Mouse (Mus musculus): Measurements from ENCODE around the gene Akap13. TPM values are rescaled to one million over a fixed set of nuclear protein-coding genes. Genes with fewer than 3 reads are reported as not detected.

Gene Akap13
- polyA plus RNA-seq, 1 experiment = 51.8 TPM

GRCm38 (mm10) chr7:75633807-75634526 is 178.6 kb downstream of the Akap13 start:
- no peak overlapping the region for H3K4me3 ChIP-seq (ENCODE audit: insufficient read depth, low read length)
- H3K4me1 ChIP-seq (ENCODE audit: control insufficient read depth, insufficient read depth, low read length) = peaks cover 14% of the 10 kb centered on the region
- TF ChIP-seq CTCF (IDR thresholded peaks at IDR 0.05; ENCODE audit: borderline replicate concordance, insufficient read depth, low read length) = no peak
- TF ChIP-seq POLR2A (IDR thresholded peaks at IDR 0.05; ENCODE audit: low read depth, low read length) = no peak
- H3K27ac ChIP-seq (ENCODE audit: insufficient read depth, low read length) = peak overlapping the region; percentile 98

GRCm38 (mm10) chr7:75638769-75639168 is 183.4 kb downstream of the Akap13 start:
- no peak overlapping the region for H3K4me3 ChIP-seq (ENCODE audit: insufficient read depth, low read length)
- no peak overlapping the region for H3K27ac ChIP-seq (ENCODE audit: insufficient read depth, low read length)
- TF ChIP-seq POLR2A (IDR thresholded peaks at IDR 0.05; ENCODE audit: low read depth, low read length) (no peak), CTCF (IDR thresholded peaks at IDR 0.05; ENCODE audit: borderline replicate concordance, insufficient read depth, low read length) (no peak)
- peaks cover 23% of the 10 kb centered on the region for H3K4me1 ChIP-seq (ENCODE audit: control insufficient read depth, insufficient read depth, low read length)

- no peak for TF ChIP-seq CTCF (IDR thresholded peaks at IDR 0.05; ENCODE audit: borderline replicate concordance, insufficient read depth, low read length)
- TF ChIP-seq POLR2A (IDR thresholded peaks at IDR 0.05; ENCODE audit: low read depth, low read length) = no peak
- H3K4me1 ChIP-seq (ENCODE audit: control insufficient read depth, insufficient read depth, low read length) = peaks cover 19% of the 10 kb centered on the region
- H3K27ac ChIP-seq (ENCODE audit: insufficient read depth, low read length) = peak overlapping the region; percentile 99
- no peak overlapping the region for H3K4me3 ChIP-seq (ENCODE audit: insufficient read depth, low read length)
These were observed 184.2 kb downstream of the Akap13 start for GRCm38 (mm10) chr7:75639541-75639940.

GRCm38 (mm10) chr7:75640074-75640473 is 184.7 kb downstream of the Akap13 start:
- Histone ChIP-seq H3K27ac (ENCODE audit: insufficient read depth, low read length) (peak overlapping the region; percentile 99), H3K4me1 (ENCODE audit: control insufficient read depth, insufficient read depth, low read length) (peaks cover 17% of the 10 kb centered on the region), H3K4me3 (ENCODE audit: insufficient read depth, low read length) (no peak overlapping the region)
- TF ChIP-seq CTCF (IDR thresholded peaks at IDR 0.05; ENCODE audit: borderline replicate concordance, insufficient read depth, low read length) (no peak), POLR2A (IDR thresholded peaks at IDR 0.05; ENCODE audit: low read depth, low read length) (no peak)

- peaks cover 17% of the 10 kb centered on the region for H3K4me1 ChIP-seq (ENCODE audit: control insufficient read depth, insufficient read depth, low read length)
These were observed 185.3 kb downstream of the Akap13 start for GRCm38 (mm10) chr7:75640671-75641070.

GRCm38 (mm10) chr7:75641415-75642177 is 186.3 kb downstream of the Akap13 start:
- H3K27ac ChIP-seq (ENCODE audit: insufficient read depth, low read length) = peak overlapping the region; percentile 99
- peaks cover 19% of the 10 kb centered on the region for H3K4me1 ChIP-seq (ENCODE audit: control insufficient read depth, insufficient read depth, low read length)
- H3K4me3 ChIP-seq (ENCODE audit: insufficient read depth, low read length) = no peak overlapping the region
- TF ChIP-seq CTCF (IDR thresholded peaks at IDR 0.05; ENCODE audit: borderline replicate concordance, insufficient read depth, low read length) (no peak), POLR2A (IDR thresholded peaks at IDR 0.05; ENCODE audit: low read depth, low read length) (0 out of 2 replicates have a peak, but pooled peaks have one; percentile 31)

More at GRCm38 (mm10) chr7:75640671-75641070, 185.3 kb downstream of the Akap13 start:
- H3K27ac ChIP-seq (ENCODE audit: insufficient read depth, low read length) = peak overlapping the region; percentile 99
- TF ChIP-seq POLR2A (IDR thresholded peaks at IDR 0.05; ENCODE audit: low read depth, low read length) = no peak
- no peak for TF ChIP-seq CTCF (IDR thresholded peaks at IDR 0.05; ENCODE audit: borderline replicate concordance, insufficient read depth, low read length)
- no peak overlapping the region for H3K4me3 ChIP-seq (ENCODE audit: insufficient read depth, low read length)

- Histone ChIP-seq H3K4me1 (ENCODE audit: control insufficient read depth, insufficient read depth, low read length) (peaks cover 21% of the 10 kb centered on the region), H3K27ac (ENCODE audit: insufficient read depth, low read length) (peak overlapping the region; percentile 99), H3K4me3 (ENCODE audit: insufficient read depth, low read length) (peak overlapping the region; percentile 9; the same call in 1 of the 2 replicates)
- TF ChIP-seq CTCF (IDR thresholded peaks at IDR 0.05; ENCODE audit: borderline replicate concordance, insufficient read depth, low read length) (no peak), POLR2A (IDR thresholded peaks at IDR 0.05; ENCODE audit: low read depth, low read length) (peak; percentile 67)
These were observed 186.9 kb downstream of the Akap13 start for GRCm38 (mm10) chr7:75642178-75642777.

GRCm38 (mm10) chr7:75642846-75643563 is 187.7 kb downstream of the Akap13 start:
- Histone ChIP-seq H3K4me3 (ENCODE audit: insufficient read depth, low read length) (peak overlapping the region; percentile 89), H3K27ac (ENCODE audit: insufficient read depth, low read length) (peak overlapping the region; percentile 99), H3K4me1 (ENCODE audit: control insufficient read depth, insufficient read depth, low read length) (peaks cover 23% of the 10 kb centered on the region)
- no peak for TF ChIP-seq CTCF (IDR thresholded peaks at IDR 0.05; ENCODE audit: borderline replicate concordance, insufficient read depth, low read length)
- peak; percentile 51 for TF ChIP-seq POLR2A (IDR thresholded peaks at IDR 0.05; ENCODE audit: low read depth, low read length)

- peak overlapping the region; percentile 99 for H3K27ac ChIP-seq (ENCODE audit: insufficient read depth, low read length)
- H3K4me1 ChIP-seq (ENCODE audit: control insufficient read depth, insufficient read depth, low read length) = peaks cover 28% of the 10 kb centered on the region
- peak; percentile 69 for TF ChIP-seq POLR2A (IDR thresholded peaks at IDR 0.05; ENCODE audit: low read depth, low read length)
- no peak for TF ChIP-seq CTCF (IDR thresholded peaks at IDR 0.05; ENCODE audit: borderline replicate concordance, insufficient read depth, low read length)
- peak overlapping the region; percentile 89 for H3K4me3 ChIP-seq (ENCODE audit: insufficient read depth, low read length)
These were observed 188.7 kb downstream of the Akap13 start for GRCm38 (mm10) chr7:75643986-75644385.
